Mouse (Mus musculus) CH12.LX (cell line): ENCODE measurements around the gene Col8a1. TPM values are rescaled to one million over a fixed set of nuclear protein-coding genes. Genes with fewer than 3 reads are reported as not detected.

Experiments used
- DNase-seq: peaks from one replicate; pipeline ENCODE4 v3.0.0-alpha.2; 2013; ENCODE audit errors: extremely low read depth
- H3K27ac ChIP-seq: 2 replicates; pipeline ENCODE4 v1.5.1; 2012; ENCODE audit warnings: low read depth, mild to moderate bottlenecking, control low read depth, moderate library complexity; ENCODE audit not compliant: insufficient read depth
- H3K27me3 ChIP-seq: replicated peaks from 2 replicates; pipeline ENCODE3; 2012; ENCODE audit warnings: inconsistent platforms
- H3K36me3 ChIP-seq, 2 experiments: replicated peaks in 1 of 2; 2 replicates each; pipeline versions ENCODE3 to v1.6.1; 2012; ENCODE audit warnings: inconsistent platforms in 1 of 2, low read length in 1 of 2, mild to moderate bottlenecking in 1 of 2, mixed read lengths in 1 of 2, moderate library complexity in 1 of 2; ENCODE audit not compliant: control insufficient read depth in 1 of 2, insufficient read depth in 1 of 2
- H3K4me1 ChIP-seq, 2 experiments: 2 replicates each; pipeline ENCODE4 v1.6.1; 2012; ENCODE audit warnings: inconsistent platforms in 1 of 2, moderate library complexity in 1 of 2; ENCODE audit not compliant: insufficient read depth in 2 of 2, control insufficient read depth in 1 of 2
- H3K4me2 ChIP-seq: 2 replicates; pipeline ENCODE4 v1.6.1; 2012; ENCODE audit warnings: low read depth, mild to moderate bottlenecking, control low read depth; ENCODE audit not compliant: poor library complexity, insufficient read depth, severe bottlenecking
- H3K4me3 ChIP-seq, 3 experiments: fragments of 150-350 bp in 1 of 3; sonication (generic) in 1 of 3; replicated peaks in 1 of 3; 2 replicates each; pipeline versions ENCODE3 to v1.5.1; 2011 to 2012; ENCODE audit warnings: low read depth in 2 of 3, low read length in 2 of 3, mild to moderate bottlenecking in 2 of 3, moderate library complexity in 2 of 3, control low read depth in 1 of 3, improper control_type of control experiment in 1 of 3, inconsistent platforms in 1 of 3, mixed read lengths in 1 of 3; ENCODE audit not compliant: poor library complexity in 1 of 3
- H3K79me2 ChIP-seq: replicated peaks from 2 replicates; pipeline ENCODE4 v1.6.1; 2012; ENCODE audit warnings: mild to moderate bottlenecking, moderate library complexity; ENCODE audit not compliant: control insufficient read depth, poor library complexity, insufficient read depth, severe bottlenecking; ENCODE audit errors: extremely low read depth
- H3K9ac ChIP-seq: 2 replicates; pipeline ENCODE4 v1.6.1; 2012; ENCODE audit warnings: low read depth, mild to moderate bottlenecking, control low read depth, moderate library complexity; ENCODE audit not compliant: insufficient read depth
- H3K9me3 ChIP-seq: replicated peaks from 2 replicates; pipeline ENCODE3; 2012; ENCODE audit warnings: low read length, inconsistent platforms, mixed read lengths
- BHLHE40 ChIP-seq: IDR thresholded peaks from 2 replicates; pipeline ENCODE4 v1.6.1; 2011; ENCODE audit warnings: mild to moderate bottlenecking, low read depth, low read length, improper control_type of control experiment
- CHD1 ChIP-seq: IDR thresholded peaks from 2 replicates; pipeline ENCODE4 v1.6.1; 2012; ENCODE audit warnings: low read depth, low read length, improper control_type of control experiment, inconsistent platforms
- CHD2 ChIP-seq: IDR thresholded peaks from 2 replicates; pipeline ENCODE4 v1.6.1; 2011; ENCODE audit warnings: low read length, improper control_type of control experiment
- CTCF ChIP-seq, 2 experiments: IDR thresholded peaks in 1 of 2; conservative IDR thresholded peaks in 1 of 2; 2 replicates each; pipeline ENCODE4 v1.5.1; 2011 to 2012; ENCODE audit warnings: low read depth in 2 of 2, low read length in 2 of 2, improper control_type of control experiment in 1 of 2, inconsistent platforms in 1 of 2, mild to moderate bottlenecking in 1 of 2, moderate library complexity in 1 of 2
- E2F4 ChIP-seq: IDR thresholded peaks from 2 replicates; pipeline ENCODE4 v1.6.1; 2011; ENCODE audit warnings: low read depth, low read length, improper control_type of control experiment; ENCODE audit not compliant: insufficient replicate concordance
- ETS1 ChIP-seq: conservative IDR thresholded peaks from 2 replicates; pipeline ENCODE4 v1.6.1; 2012; ENCODE audit warnings: low read depth, mild to moderate bottlenecking, inconsistent platforms, low read length, improper control_type of control experiment, moderate library complexity
- IRF4 ChIP-seq: IDR thresholded peaks from 2 replicates; pipeline ENCODE4 v1.6.1; 2014; ENCODE audit warnings: low read depth, mild to moderate bottlenecking, inconsistent platforms, low read length, improper control_type of control experiment
- JUND ChIP-seq: conservative IDR thresholded peaks from 2 replicates; pipeline ENCODE4 v1.6.1; 2011; ENCODE audit warnings: low read depth, low read length, improper control_type of control experiment
- KAT2A ChIP-seq: IDR thresholded peaks from 2 replicates; pipeline ENCODE4 v1.6.1; 2012; ENCODE audit warnings: low read length, improper control_type of control experiment, inconsistent platforms; ENCODE audit not compliant: insufficient replicate concordance
- MAFK ChIP-seq: IDR thresholded peaks from 2 replicates; pipeline ENCODE4 v1.6.1; 2011; ENCODE audit warnings: low read length, improper control_type of control experiment; ENCODE audit not compliant: insufficient replicate concordance
- MAX ChIP-seq: IDR thresholded peaks from 2 replicates; pipeline ENCODE4 v1.6.1; 2011; ENCODE audit warnings: low read length, improper control_type of control experiment
- MAZ ChIP-seq: IDR thresholded peaks from 2 replicates; pipeline ENCODE4 v1.6.1; 2012; ENCODE audit warnings: low read depth, mild to moderate bottlenecking, inconsistent platforms, low read length, improper control_type of control experiment, moderate library complexity
- MEF2A ChIP-seq: IDR thresholded peaks from 2 replicates; pipeline ENCODE4 v1.6.1; 2014; ENCODE audit warnings: low read depth, mild to moderate bottlenecking, inconsistent platforms, low read length, improper control_type of control experiment, borderline replicate concordance
- MXI1 ChIP-seq: IDR thresholded peaks from 2 replicates; pipeline ENCODE4 v1.6.1; 2011; ENCODE audit warnings: mild to moderate bottlenecking, low read depth, low read length, improper control_type of control experiment
- PAX5 ChIP-seq: IDR thresholded peaks from 2 replicates; pipeline ENCODE4 v1.6.1; 2012; ENCODE audit warnings: low read length, inconsistent platforms, mixed read lengths
- POLR2A ChIP-seq: IDR thresholded peaks from 2 replicates; pipeline ENCODE4 v1.6.1; 2011; ENCODE audit warnings: low read depth, mild to moderate bottlenecking, improper control_type of control experiment, low read length
- SIN3A ChIP-seq: IDR thresholded peaks from 2 replicates; pipeline ENCODE4 v1.6.1; 2012; ENCODE audit warnings: low read length, improper control_type of control experiment, inconsistent platforms
- SMC3 ChIP-seq: IDR thresholded peaks from 2 replicates; pipeline ENCODE4 v1.6.1; 2011; ENCODE audit warnings: low read depth, low read length, improper control_type of control experiment
- TBP ChIP-seq: conservative IDR thresholded peaks from 2 replicates; pipeline ENCODE4 v1.6.1; 2011; ENCODE audit warnings: low read depth, low read length, improper control_type of control experiment
- TCF12 ChIP-seq: IDR thresholded peaks from 2 replicates; pipeline ENCODE4 v1.6.1; 2014; ENCODE audit warnings: low read depth, mild to moderate bottlenecking, inconsistent platforms, low read length, improper control_type of control experiment
- USF1 ChIP-seq: IDR thresholded peaks from 2 replicates; pipeline ENCODE4 v1.6.1; 2014; ENCODE audit warnings: low read depth, mild to moderate bottlenecking, inconsistent platforms, low read length, improper control_type of control experiment
- USF2 ChIP-seq: conservative IDR thresholded peaks from 2 replicates; pipeline ENCODE4 v1.6.1; 2011; ENCODE audit warnings: low read depth, low read length, improper control_type of control experiment
- ZKSCAN1 ChIP-seq: IDR thresholded peaks from 2 replicates; pipeline ENCODE4 v1.6.1; 2012; ENCODE audit warnings: low read depth, inconsistent platforms, low read length, improper control_type of control experiment, borderline replicate concordance
- ZMIZ1 ChIP-seq: IDR thresholded peaks from 2 replicates; pipeline ENCODE4 v1.6.1; 2012; ENCODE audit warnings: low read depth, mild to moderate bottlenecking, inconsistent platforms, low read length, improper control_type of control experiment
- ZNF384 ChIP-seq: IDR thresholded peaks from 2 replicates; pipeline ENCODE4 v1.6.1; 2012; ENCODE audit warnings: low read depth, low read length, improper control_type of control experiment, inconsistent platforms
- dilution Hi-C: fragments of 300-500 bp; cut with MboI; formaldehyde crosslinking; loops from 2 replicates; pipeline ENCODE4 v1.14.3; 2020; ENCODE audit warnings: low sequenced_read_pairs; ENCODE audit not compliant: extremely low pct_unique_long_range_greater_than_20kb, extremely low pct_ligation_motif_present
- in situ Hi-C: fragments of 300-500 bp; cut with MboI; formaldehyde crosslinking; loops from 3 replicates; pipeline ENCODE4 v1.14.3; 2019; ENCODE audit warnings: low sequenced_read_pairs, low pct_ligation_motif_present, low pct_unique_long_range_greater_than_20kb, mixed read lengths
- polyA plus RNA-seq: library from polyadenylated mRNA; unstranded; fragments of >175 nt; gene quantifications from 2 replicates; pipeline ENCODE4 v1.2.1, GENCODE M21; 2012; ENCODE audit warnings: low read depth; ENCODE audit not compliant: insufficient read length
- total RNA-seq, 2 experiments: library from RNA; depleted of rRNA; stranded (reverse); fragments of 300-350 nt in 1 of 2; fragments of >200 nt in 1 of 2; gene quantifications; 2 replicates each; pipeline ENCODE4 v1.2.3; 2012 to 2014

The Col8a1 gene
- total and polyA plus RNA-seq, 3 experiments, result not detected

DNA sequence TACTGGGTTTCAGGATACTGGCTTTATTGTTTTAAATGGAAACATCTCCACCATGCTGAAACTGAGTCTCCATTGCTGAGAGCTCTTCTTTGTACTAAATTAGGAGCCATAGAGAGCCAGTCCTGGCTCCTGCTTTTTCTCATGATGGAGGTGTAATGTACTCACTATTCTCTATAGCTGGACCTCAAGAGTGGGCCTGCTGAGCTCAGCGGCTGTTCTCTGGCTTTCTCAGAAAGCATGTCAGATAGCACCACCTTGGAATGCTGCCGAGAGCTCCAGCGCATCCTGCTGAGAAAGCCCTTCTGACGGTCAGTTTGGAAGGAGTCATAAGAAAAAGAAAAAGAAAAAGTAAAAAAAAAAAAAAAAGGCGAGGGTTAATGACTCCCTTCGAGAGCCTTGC lies 41.8 kb upstream of the Col8a1 start:
- H3K9ac ChIP-seq, result no peak overlapping the region
- no peak overlapping the region for H3K27ac ChIP-seq
- no peaks in the 10 kb centered on the region for H3K79me2 ChIP-seq
- H3K27me3 ChIP-seq, result no peaks in the 10 kb centered on the region
- no peak overlapping the region for H3K4me2 ChIP-seq
- DNase-seq, result no peak
- TF ChIP-seq ZMIZ1 (no peak), SIN3A (no peak), MXI1 (no peak), TBP (no peak), MAZ (no peak), BHLHE40 (no peak), MAFK (no peak), CTCF (conservative IDR thresholded peaks at IDR 0.05 in 1 of 2, IDR thresholded peaks at IDR 0.05 in 1 of 2; ENCODE audit: low read depth in 2 of 2, low read length in 2 of 2) (no peak), MAX (no peak), ZKSCAN1 (no peak), CHD1 (no peak), E2F4 (no peak), USF1 (no peak), ETS1 (no peak), POLR2A (no peak), KAT2A (no peak), TCF12 (no peak), MEF2A (no peak), JUND (no peak), CHD2 (no peak)
- no peaks in the 10 kb centered on the region for H3K4me1 ChIP-seq
- in situ Hi-C loops (no loop called here), dilution Hi-C loops (no loop called here)
- H3K36me3 ChIP-seq, result no peaks in the 10 kb centered on the region
- H3K9me3 ChIP-seq, result no peaks in the 10 kb centered on the region
- no peak overlapping the region for H3K4me3 ChIP-seq

DNA sequence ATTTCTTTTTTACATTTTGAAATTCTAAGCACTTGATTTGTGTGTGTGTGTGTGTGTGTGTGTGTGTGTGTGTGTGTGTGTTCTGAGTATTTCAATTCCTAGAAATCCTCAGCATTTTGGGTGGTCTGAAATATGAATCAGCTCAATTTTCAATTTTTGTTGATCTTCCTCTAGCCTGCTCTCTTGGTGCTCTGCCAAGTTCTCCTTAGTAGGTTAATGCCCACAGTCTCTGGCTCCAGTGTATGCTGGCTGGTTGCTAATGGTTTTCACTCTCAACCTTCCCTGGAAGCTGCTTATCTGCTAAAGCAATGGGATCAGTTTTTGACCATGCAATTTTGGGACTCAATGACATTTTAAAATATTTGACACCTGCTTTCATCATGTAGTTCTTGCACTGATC lies 24.5 kb upstream of the Col8a1 start:
- Histone ChIP-seq H3K79me2 (no peaks in the 10 kb centered on the region), H3K9me3 (no peaks in the 10 kb centered on the region), H3K27me3 (peaks cover 1% of the 10 kb centered on the region), H3K9ac (no peak overlapping the region), H3K4me1 (no peaks in the 10 kb centered on the region), H3K4me3 (no peak overlapping the region), H3K36me3 (no peaks in the 10 kb centered on the region), H3K4me2 (no peak overlapping the region), H3K27ac (no peak overlapping the region)
- in situ Hi-C loops (no loop called here), dilution Hi-C loops (no loop called here)
- TF ChIP-seq SMC3, result no peak
- TF ChIP-seq ZKSCAN1, result no peak
- TF ChIP-seq ZNF384, result no peak
- no peak for TF ChIP-seq USF2
- no peak for TF ChIP-seq PAX5
- TF ChIP-seq IRF4, result no peak
- no peak for TF ChIP-seq CHD2
- no peak for DNase-seq
